Mouse (Mus musculus) ES-E14 (cell line): ENCODE measurements around the gene Isca1.

ENCODE experiments used
- MAFK ChIP-seq: IDR thresholded peaks from 2 replicates; pipeline ENCODE4 v1.6.1; 2014; ENCODE audit warnings: mild to moderate bottlenecking, low read depth, low read length, inconsistent platforms; ENCODE audit not compliant: insufficient read depth
- ZNF384 ChIP-seq: IDR thresholded peaks from 2 replicates; pipeline ENCODE4 v1.6.1; 2012; ENCODE audit warnings: low read depth, low read length, inconsistent platforms

GRCm38 (mm10) chr13:59741096-59741495 lies 28.5 kb downstream of the Isca1 start:
- TF ChIP-seq MAFK (no peak), ZNF384 (no peak)
